Mouse (Mus musculus): ENCODE results near the gene Nfkbil1.

DNA sequence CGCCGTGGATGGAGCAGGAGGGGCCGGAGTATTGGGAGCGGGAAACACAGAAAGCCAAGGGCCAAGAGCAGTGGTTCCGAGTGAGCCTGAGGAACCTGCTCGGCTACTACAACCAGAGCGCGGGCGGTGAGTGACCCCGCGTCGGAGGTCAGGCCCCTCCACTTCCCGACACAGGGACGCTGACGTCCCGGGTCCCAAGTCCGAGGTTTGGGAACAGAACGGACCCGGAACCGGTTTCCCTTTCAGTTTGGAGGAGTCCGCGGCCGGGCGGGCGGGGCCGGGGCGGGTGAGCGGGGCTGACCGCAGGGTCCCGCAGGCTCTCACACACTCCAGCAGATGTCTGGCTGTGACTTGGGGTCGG, 27.9 kb upstream of the Nfkbil1 start:
- TF ChIP-seq CTCF (IDR thresholded peaks at IDR 0.05; ENCODE audit: low read depth) = no peak
- no peak for TF ChIP-seq EP300 (IDR thresholded peaks at IDR 0.05; ENCODE audit: low read depth)

Data from liver, postnatal 0 days (tissue).